Mouse (Mus musculus) left cerebral cortex, adult 2 months (tissue): ENCODE results near the gene Prkab1. TPM values are rescaled to one million over a fixed set of nuclear protein-coding genes. Genes with fewer than 3 reads are reported as not detected.

Experiments
- DNase-seq, 2 experiments: peaks; one replicate each; pipeline ENCODE4 v3.0.0; 2021 to 2022; ENCODE audit warnings: low spot score in 2 of 2, mixed read lengths in 1 of 2; ENCODE audit errors: extremely low spot score in 1 of 2
- H3K27ac ChIP-seq: fragments of 200-600 bp; 2 replicates; pipeline ENCODE4 v1.8.1; 2022
- H3K4me3 ChIP-seq: fragments of 200-600 bp; 2 replicates; pipeline ENCODE4 v1.8.1; 2022
- CTCF ChIP-seq: fragments of 200-600 bp; IDR thresholded peaks from 2 replicates; pipeline ENCODE4 v1.8.1; 2022; ENCODE audit warnings: antibody characterized with exemption, mild to moderate bottlenecking, moderate library complexity
- intact Hi-C: fragments of 180-260 bp; cut with DNase I; formaldehyde crosslinking; loops from one replicate; pipeline ENCODE4 v1.15.1; 2025
- total RNA-seq, 2 experiments: library from RNA; stranded (reverse); gene quantifications; 2 replicates each; pipeline ENCODE4 v1.2.3; 2021

Gene Prkab1
- total RNA-seq, 2 experiments from 2014 or later, result 24.1 to 29.5 TPM

- no peak for TF ChIP-seq CTCF
- Histone ChIP-seq H3K4me3 (no peak overlapping the region), H3K27ac (no peak overlapping the region; the same call in 1 of the 2 replicates)
- no peak for DNase-seq
- intact Hi-C loops, result no loop called here
Observed at GRCm38 (mm10) chr5:116016542-116016941, 7.8 kb downstream of the Prkab1 start.

GRCm38 (mm10) chr5:116014237-116014636 lies 10.1 kb downstream of the Prkab1 start:
- H3K27ac ChIP-seq, result no peak overlapping the region
- no peak for TF ChIP-seq CTCF
- DNase-seq, result no peak
- intact Hi-C loops, result no loop called here
- no peak overlapping the region for H3K4me3 ChIP-seq

GRCm38 (mm10) chr5:116013821-116014220 lies 10.5 kb downstream of the Prkab1 start:
- no peak for TF ChIP-seq CTCF
- intact Hi-C loops, result no loop called here
- no peak for DNase-seq
- Histone ChIP-seq H3K4me3 (no peak overlapping the region), H3K27ac (no peak overlapping the region)

GRCm38 (mm10) chr5:116012503-116012902 lies 11.8 kb downstream of the Prkab1 start:
- Histone ChIP-seq H3K4me3 (no peak overlapping the region), H3K27ac (no peak overlapping the region)
- DNase-seq, result no peak
- intact Hi-C loops, result no loop called here
- TF ChIP-seq CTCF, result no peak

GRCm38 (mm10) chr5:116011700-116012099 lies 12.6 kb downstream of the Prkab1 start:
- TF ChIP-seq CTCF, result no peak
- no peak for DNase-seq
- no peak overlapping the region for H3K27ac ChIP-seq
- intact Hi-C loops, result no loop called here
- H3K4me3 ChIP-seq, result no peak overlapping the region

- DNase-seq, result no peak
- Histone ChIP-seq H3K27ac (no peak overlapping the region), H3K4me3 (no peak overlapping the region)
- intact Hi-C loops, result no loop called here
- no peak for TF ChIP-seq CTCF
Observed at GRCm38 (mm10) chr5:116009884-116010627, 14.3 kb downstream of the Prkab1 start.

GRCm38 (mm10) chr5:116009091-116009851 lies 15.0 kb downstream of the Prkab1 start:
- H3K4me3 ChIP-seq, result no peak overlapping the region
- no peak for TF ChIP-seq CTCF
- intact Hi-C loops, result no loop called here
- DNase-seq, result no peak
- H3K27ac ChIP-seq, result no peak overlapping the region

GRCm38 (mm10) chr5:116007723-116008122 lies 16.6 kb downstream of the Prkab1 start:
- intact Hi-C loops, result no loop called here
- H3K4me3 ChIP-seq, result no peak overlapping the region
- no peak overlapping the region for H3K27ac ChIP-seq
- TF ChIP-seq CTCF, result no peak
- DNase-seq, result no peak

- intact Hi-C loops, result no loop called here
- no peak overlapping the region for H3K4me3 ChIP-seq
- no peak overlapping the region for H3K27ac ChIP-seq
- peak; percentile 40 for TF ChIP-seq CTCF
- DNase-seq, result no peak
Observed at GRCm38 (mm10) chr5:116006324-116007099, 17.8 kb downstream of the Prkab1 start.

- intact Hi-C loops, result no loop called here
- no peak for TF ChIP-seq CTCF
- Histone ChIP-seq H3K27ac (peak overlapping the region; percentile 57), H3K4me3 (no peak overlapping the region)
- no peak for DNase-seq
Observed at GRCm38 (mm10) chr5:116004271-116004670, 20.0 kb downstream of the Prkab1 start.

- TF ChIP-seq CTCF, result no peak
Observed at GRCm38 (mm10) chr5:116003825-116004224, 20.5 kb downstream of the Prkab1 start.

GRCm38 (mm10) chr5:116003154-116003553 lies 21.2 kb downstream of the Prkab1 start:
- no peak for DNase-seq
- H3K27ac ChIP-seq, result no peak overlapping the region
- TF ChIP-seq CTCF, result no peak
- no peak overlapping the region for H3K4me3 ChIP-seq
- intact Hi-C loops, result no loop called here

More at GRCm38 (mm10) chr5:116003825-116004224, 20.5 kb downstream of the Prkab1 start:
- no peak for DNase-seq
- Histone ChIP-seq H3K4me3 (no peak overlapping the region), H3K27ac (peak overlapping the region; percentile 57)
- intact Hi-C loops, result no loop called here
